Mouse (Mus musculus) thymus, adult 2 months (tissue): ENCODE measurements around the gene Obscn.

Experiments
- CTCF ChIP-seq: fragments of 200-500 bp; IDR thresholded peaks from 2 replicates; pipeline ENCODE4 v1.5.1; 2012; ENCODE audit warnings: mild to moderate bottlenecking, control low read depth, low read length, moderate library complexity, borderline replicate concordance; ENCODE audit not compliant: control insufficient read depth, poor library complexity, insufficient read depth; ENCODE audit errors: extremely low read depth
- POLR2A ChIP-seq: fragments of 200-500 bp; IDR thresholded peaks from 2 replicates; pipeline ENCODE4 v1.6.1; 2012; ENCODE audit warnings: mild to moderate bottlenecking, low read length, control low read depth, moderate library complexity; ENCODE audit not compliant: control insufficient read depth, poor library complexity, insufficient read depth; ENCODE audit errors: extremely low read depth

DNA sequence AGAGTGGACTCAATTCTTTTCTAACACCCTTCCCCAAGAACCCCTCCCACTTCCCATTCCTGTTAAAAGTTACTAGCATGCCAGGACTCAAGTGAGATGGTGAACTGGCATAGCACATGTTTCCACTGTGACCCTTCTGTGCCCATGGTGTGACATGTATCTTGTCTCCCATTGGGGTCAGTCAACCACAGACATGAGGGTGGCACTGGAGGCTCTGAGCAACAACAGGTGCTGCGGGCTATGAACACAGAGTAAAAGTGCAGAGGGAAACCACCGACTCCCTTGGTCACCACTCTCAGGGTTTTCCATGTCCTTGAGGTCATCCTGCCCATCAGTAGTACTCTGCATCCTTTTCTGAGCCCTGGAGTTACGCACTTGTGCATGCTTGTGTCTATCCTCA, 164.4 kb downstream of the Obscn start:
- TF ChIP-seq CTCF (no peak), POLR2A (no peak)
